Mouse (Mus musculus) myocyte (in vitro differentiated cells): ENCODE data around the gene Sox1. TPM values are rescaled to one million over a fixed set of nuclear protein-coding genes. Genes with fewer than 3 reads are reported as not detected.

Source experiments
- H3K27me3 ChIP-seq: one replicate; pipeline ENCODE4 v1.6.1; 2011; ENCODE audit not compliant: control insufficient read depth, insufficient read depth, insufficient read length
- H3K36me3 ChIP-seq: one replicate; pipeline ENCODE4 v1.6.1; 2011; ENCODE audit not compliant: control insufficient read depth, insufficient read depth
- H3K4me2 ChIP-seq: one replicate; pipeline ENCODE4 v1.6.1; 2011; ENCODE audit warnings: low read depth, control low read depth
- H3K4me3 ChIP-seq: one replicate; pipeline ENCODE4 v1.5.1; 2011; ENCODE audit warnings: mild to moderate bottlenecking, control low read depth, moderate library complexity
- H3K79me2 ChIP-seq: one replicate; pipeline ENCODE4 v1.6.1; 2011; ENCODE audit not compliant: control insufficient read depth, insufficient read depth
- H3ac ChIP-seq: one replicate; pipeline ENCODE4 v1.6.1; 2011; ENCODE audit not compliant: control insufficient read depth, insufficient read length
- CEBPB ChIP-seq: IDR thresholded peaks from 2 replicates; pipeline ENCODE4 v1.6.1; 2011; ENCODE audit warnings: mild to moderate bottlenecking, moderate library complexity; ENCODE audit not compliant: poor library complexity, insufficient read depth, severe bottlenecking
- E2F4 ChIP-seq: IDR thresholded peaks from one replicate; pipeline ENCODE4 v1.6.1; 2011; ENCODE audit warnings: mild to moderate bottlenecking, control low read depth, moderate library complexity; ENCODE audit not compliant: insufficient read depth
- MAX ChIP-seq: IDR thresholded peaks from one replicate; pipeline ENCODE4 v1.6.1; 2011; ENCODE audit warnings: low read depth, mild to moderate bottlenecking, control low read depth
- MYOD1 ChIP-seq, 3 experiments: IDR thresholded peaks; one replicate each; pipeline ENCODE4 v1.6.1; 2011; ENCODE audit warnings: control low read depth in 2 of 3, low read depth in 2 of 3, mild to moderate bottlenecking in 2 of 3, moderate library complexity in 1 of 3; ENCODE audit not compliant: insufficient read length in 2 of 3, control insufficient read depth in 1 of 3
- MYOG ChIP-seq, 3 experiments: IDR thresholded peaks; one replicate each; pipeline ENCODE4 v1.6.1; 2011; ENCODE audit warnings: control low read depth in 2 of 3, low read depth in 2 of 3, mild to moderate bottlenecking in 2 of 3; ENCODE audit not compliant: insufficient read length in 2 of 3, control insufficient read depth in 1 of 3, insufficient read depth in 1 of 3
- POLR2A ChIP-seq: IDR thresholded peaks from one replicate; pipeline ENCODE4 v1.6.1; 2011; ENCODE audit warnings: low read depth, mild to moderate bottlenecking, control low read depth, moderate library complexity; ENCODE audit not compliant: insufficient read length
- POLR2AphosphoS2 ChIP-seq: IDR thresholded peaks from one replicate; pipeline ENCODE4 v1.6.1; 2011; ENCODE audit warnings: low read depth, control low read depth; ENCODE audit not compliant: insufficient read length
- REST ChIP-seq: IDR thresholded peaks from one replicate; pipeline ENCODE4 v1.6.1; 2011; ENCODE audit warnings: mild to moderate bottlenecking, control low read depth, moderate library complexity; ENCODE audit not compliant: insufficient read depth, insufficient read length
- SRF ChIP-seq: IDR thresholded peaks from one replicate; pipeline ENCODE4 v1.6.1; 2011; ENCODE audit warnings: low read depth; ENCODE audit not compliant: control insufficient read depth, insufficient read length
- TCF12 ChIP-seq: IDR thresholded peaks from one replicate; pipeline ENCODE4 v1.6.1; 2011; ENCODE audit warnings: mild to moderate bottlenecking, control low read depth; ENCODE audit not compliant: poor library complexity, insufficient read depth, severe bottlenecking
- TCF3 ChIP-seq: IDR thresholded peaks from one replicate; pipeline ENCODE4 v1.6.1; 2011; ENCODE audit warnings: low read depth, control low read depth; ENCODE audit not compliant: insufficient read length
- USF1 ChIP-seq: IDR thresholded peaks from one replicate; pipeline ENCODE4 v1.6.1; 2011; ENCODE audit warnings: low read depth, mild to moderate bottlenecking, control low read depth, moderate library complexity
- polyA plus RNA-seq: library from polyadenylated mRNA; unstranded; fragments of >200 nt; fragmentation: generic; extraction: Trizol; gene quantifications from one replicate; pipeline ENCODE4 v1.2.1, GENCODE M21; 2012; ENCODE audit warnings: missing spikeins

The Sox1 gene
- polyA plus RNA-seq, 1 experiment: not detected

DNA sequence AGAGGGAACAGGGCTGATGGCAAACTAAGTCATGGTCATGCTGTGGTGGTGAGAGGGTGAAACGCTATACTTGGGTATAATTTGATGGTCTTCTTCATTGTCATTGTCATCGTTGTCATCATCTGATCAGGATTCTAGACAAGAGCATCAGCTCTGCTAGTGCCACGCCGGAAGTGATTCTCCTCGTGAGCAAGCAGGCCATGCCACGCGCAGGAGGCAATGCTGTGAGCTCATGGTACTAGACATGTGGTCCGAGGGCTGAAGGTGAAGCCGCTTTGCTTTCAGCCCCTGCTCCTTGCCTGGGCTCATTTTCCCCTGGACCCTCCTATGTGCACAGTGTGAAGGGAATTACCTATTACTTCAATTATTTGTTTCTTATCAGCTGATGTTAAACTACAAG, 32.3 kb downstream of the Sox1 start:
- Histone ChIP-seq H3ac (no peak overlapping the region), H3K36me3 (no peaks in the 10 kb centered on the region), H3K4me3 (no peak overlapping the region), H3K27me3 (peaks cover 29% of the 10 kb centered on the region), H3K4me2 (no peak overlapping the region), H3K79me2 (no peaks in the 10 kb centered on the region)
- TF ChIP-seq TCF12 (no peak), POLR2A (no peak), E2F4 (no peak), SRF (no peak), CEBPB (no peak), USF1 (no peak), POLR2AphosphoS2 (no peak), TCF3 (no peak), MYOG (IDR thresholded peaks at IDR 0.05; ENCODE audit: control insufficient read depth in 1 of 3, insufficient read depth in 1 of 3, insufficient read length in 2 of 3, low read depth in 2 of 3) (no peak), REST (no peak), MAX (no peak), MYOD1 (IDR thresholded peaks at IDR 0.05; ENCODE audit: control insufficient read depth in 1 of 3, insufficient read length in 2 of 3, low read depth in 2 of 3) (no peak)

DNA sequence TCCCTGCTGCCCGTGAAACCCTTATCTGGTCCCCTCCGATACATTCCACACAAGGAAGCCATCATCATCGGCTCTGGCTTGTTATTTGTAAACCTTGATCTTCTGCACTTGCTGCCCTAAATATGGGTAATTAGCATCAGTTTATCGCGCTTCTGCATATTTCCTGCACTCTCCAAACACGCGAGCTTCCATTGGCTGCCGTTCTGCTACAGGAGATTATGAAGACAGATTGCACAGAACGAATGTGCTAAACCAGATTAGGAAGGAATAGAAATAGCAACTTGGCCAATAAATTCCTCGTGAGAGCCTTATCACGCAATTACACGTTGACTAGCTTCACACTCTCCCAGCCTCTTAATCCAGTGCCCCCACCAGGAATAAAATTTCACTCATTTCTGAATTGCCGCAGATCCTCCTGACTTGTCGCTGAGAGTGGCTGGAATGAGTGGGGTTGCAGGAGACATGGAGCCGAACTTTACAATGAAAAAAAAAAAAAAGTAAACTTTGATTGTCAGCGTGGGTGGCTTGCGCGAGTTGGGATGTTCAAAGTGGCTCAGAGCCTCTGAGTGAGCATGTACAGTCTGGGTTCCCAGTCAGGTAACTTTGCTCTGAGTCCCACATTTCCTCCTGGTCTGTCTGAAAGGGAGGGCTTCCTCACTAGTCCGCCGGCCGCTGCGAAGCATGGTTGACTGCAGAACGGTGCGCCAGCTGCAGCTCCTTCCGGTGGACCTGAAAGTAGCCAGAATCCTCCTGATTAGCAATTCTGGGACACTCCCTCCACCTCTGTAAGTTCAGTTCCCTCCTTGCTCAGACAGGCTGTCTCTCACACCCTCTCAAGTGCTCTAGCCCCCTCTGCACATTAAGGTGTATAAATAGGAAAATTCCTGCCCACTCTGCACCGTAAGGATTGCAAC, 33.0 kb downstream of the Sox1 start:
- Histone ChIP-seq H3ac (no peak overlapping the region), H3K79me2 (no peaks in the 10 kb centered on the region), H3K4me2 (no peak overlapping the region), H3K36me3 (no peaks in the 10 kb centered on the region), H3K27me3 (peaks cover 32% of the 10 kb centered on the region), H3K4me3 (no peak overlapping the region)
- no peak for TF ChIP-seq MAX
- no peak for TF ChIP-seq MYOG (IDR thresholded peaks at IDR 0.05; ENCODE audit: control insufficient read depth in 1 of 3, insufficient read depth in 1 of 3, insufficient read length in 2 of 3, low read depth in 2 of 3)
- no peak for TF ChIP-seq REST
- no peak for TF ChIP-seq TCF12
- no peak for TF ChIP-seq TCF3
- TF ChIP-seq POLR2AphosphoS2: no peak

DNA sequence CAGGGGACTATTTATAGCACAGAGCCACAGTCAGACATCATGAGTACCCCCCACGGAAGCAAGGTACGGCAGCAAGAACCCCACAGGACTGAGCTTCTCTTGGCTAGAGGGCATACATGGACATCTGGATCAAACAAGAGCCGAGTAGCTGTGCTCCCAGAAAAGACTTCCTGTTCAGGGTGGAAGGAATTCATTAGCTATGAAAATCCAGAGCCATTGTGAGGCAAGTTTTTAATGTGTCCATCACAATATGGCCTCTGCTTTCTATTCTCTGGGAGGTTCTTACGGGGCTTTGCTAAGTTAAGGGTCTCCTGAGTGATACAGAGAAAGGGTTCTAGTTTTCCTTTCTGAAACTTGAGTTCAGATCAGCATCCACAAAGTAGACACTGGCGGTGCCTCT, 33.8 kb downstream of the Sox1 start:
- Histone ChIP-seq H3ac (no peak overlapping the region), H3K36me3 (no peaks in the 10 kb centered on the region), H3K27me3 (peaks cover 38% of the 10 kb centered on the region), H3K79me2 (no peaks in the 10 kb centered on the region), H3K4me2 (no peak overlapping the region), H3K4me3 (no peak overlapping the region)
- no peak for TF ChIP-seq E2F4
- TF ChIP-seq MYOD1 (IDR thresholded peaks at IDR 0.05; ENCODE audit: control insufficient read depth in 1 of 3, insufficient read length in 2 of 3, low read depth in 2 of 3): no peak
- TF ChIP-seq MAX: no peak
- no peak for TF ChIP-seq MYOG (IDR thresholded peaks at IDR 0.05; ENCODE audit: control insufficient read depth in 1 of 3, insufficient read depth in 1 of 3, insufficient read length in 2 of 3, low read depth in 2 of 3)
- TF ChIP-seq TCF3: no peak

DNA sequence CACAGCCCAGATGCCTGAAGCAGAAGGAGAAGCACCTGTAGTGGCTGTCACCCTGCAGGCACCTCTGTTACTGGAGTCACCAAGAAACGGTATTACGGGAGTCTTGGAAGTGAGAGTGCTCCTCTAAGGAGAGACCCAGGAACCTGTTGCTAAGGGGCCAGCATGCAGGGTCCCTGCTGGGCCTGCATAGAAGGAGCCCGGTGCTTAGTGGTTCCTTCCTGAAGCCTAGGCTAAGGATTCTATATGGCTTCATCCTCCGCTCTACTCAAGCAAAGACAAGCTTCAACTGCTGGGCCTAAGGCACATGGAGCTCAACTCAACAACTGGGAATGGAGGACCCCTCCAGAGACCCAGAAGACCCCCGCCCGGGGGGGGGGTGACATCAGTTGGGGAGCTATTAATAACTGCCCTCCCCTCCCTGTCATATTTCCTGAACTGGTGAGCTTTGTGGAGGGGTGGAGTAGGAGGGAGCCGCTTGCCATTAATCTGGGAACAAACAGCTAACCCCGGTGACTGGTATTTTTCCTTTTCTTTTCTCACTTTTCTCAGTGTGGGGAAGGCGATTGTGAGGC, 34.6 kb downstream of the Sox1 start:
- no peaks in the 10 kb centered on the region for H3K36me3 ChIP-seq
- no peaks in the 10 kb centered on the region for H3K79me2 ChIP-seq
- TF ChIP-seq CEBPB (no peak), TCF3 (no peak), REST (no peak), MAX (no peak), USF1 (no peak), TCF12 (no peak), MYOG (IDR thresholded peaks at IDR 0.05; ENCODE audit: control insufficient read depth in 1 of 3, insufficient read depth in 1 of 3, insufficient read length in 2 of 3, low read depth in 2 of 3) (no peak), MYOD1 (IDR thresholded peaks at IDR 0.05; ENCODE audit: control insufficient read depth in 1 of 3, insufficient read length in 2 of 3, low read depth in 2 of 3) (no peak), SRF (no peak), POLR2AphosphoS2 (no peak), E2F4 (no peak), POLR2A (no peak)
- H3ac ChIP-seq: no peak overlapping the region
- H3K4me3 ChIP-seq: no peak overlapping the region
- H3K27me3 ChIP-seq: peaks cover 38% of the 10 kb centered on the region
- H3K4me2 ChIP-seq: no peak overlapping the region
